Mouse (Mus musculus): ENCODE measurements at regions not wholly inside any gene's neighbourhood (a gene's known extent, or its start where the extent isn't known, plus 50 kb on each side); places are given as distances from the start of the nearest gene placed in this dataset.

DNA sequence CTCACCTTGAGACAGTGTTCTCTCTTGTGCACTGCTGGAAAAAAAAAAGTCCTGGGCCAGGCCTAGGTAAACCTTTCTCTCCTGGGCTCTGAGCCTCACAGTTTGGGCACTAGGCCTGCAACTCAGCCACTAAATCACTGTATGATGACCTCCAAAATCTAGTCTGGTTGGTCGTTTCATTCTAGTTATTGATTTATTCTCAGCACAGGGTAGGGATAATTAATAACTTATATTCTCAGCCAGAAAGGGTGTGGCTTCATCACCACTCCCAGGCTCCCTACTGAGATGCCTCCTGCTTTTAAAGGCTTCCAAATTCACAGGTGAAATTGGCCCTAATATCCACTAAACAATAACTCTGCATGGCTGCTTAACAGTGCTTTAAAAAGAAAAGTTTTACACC is 696.8 kb downstream of the Serpinb8 start:
- TF ChIP-seq CTCF (IDR thresholded peaks at IDR 0.05; ENCODE audit: borderline replicate concordance, insufficient read depth, low read depth, low read length) (no peak), POLR2A (IDR thresholded peaks at IDR 0.05; ENCODE audit: borderline replicate concordance, insufficient read depth, low read length) (no peak)

More for the DNA sequence above, 696.8 kb downstream of the Serpinb8 start:
- WGBS: 30% methylated on average over 1 of the region's 1 CpGs
- Histone ChIP-seq H3K4me1 (ENCODE audit: control insufficient read depth, insufficient read depth, low read length) (no peaks in the 10 kb centered on the region), H3K4me3 (replicated peaks; ENCODE audit: insufficient read depth, low read depth, low read length) (no peak overlapping the region), H3K27ac (ENCODE audit: insufficient read depth, low read length) (no peak overlapping the region), H3K27me3 (ENCODE audit: control insufficient read depth, insufficient read depth, low read length) (no peaks in the 10 kb centered on the region)
- DNase-seq: no peak

Data from cerebellum, adult 2 months (tissue).